Mouse (Mus musculus): ENCODE data around the gene Ptgds. TPM values are rescaled to one million over a fixed set of nuclear protein-coding genes. Genes with fewer than 3 reads are reported as not detected.

Gene Ptgds
- polyA plus RNA-seq, 1 experiment from 2014 or later: 0.31 TPM

GRCm38 (mm10) chr2:25456205-25456953 lies 13.5 kb downstream of the Ptgds start, which contains the start of gene Clic3:
Clic3 (plus strand) TSS chr2:25456838.
- H3K9me3 ChIP-seq: no peaks in the 10 kb centered on the region
- H3K27ac ChIP-seq: no peak within 1 kb of the TSS
- DNase-seq (ENCODE audit: extremely low spot score, low spot score): no peak
- 74% methylated on average over 14 of the region's 14 CpGs for WGBS
- H3K4me3 ChIP-seq: no peak within 1 kb of the TSS
- H3K36me3 ChIP-seq (replicated peaks): peaks cover 6% of the 10 kb centered on the region
- no peaks in the 10 kb centered on the region for H3K27me3 ChIP-seq (ENCODE audit: poor library complexity, severe bottlenecking)
- H3K4me1 ChIP-seq: peaks cover 24% of the 10 kb centered on the region

- H3K4me1 ChIP-seq: no peaks in the 10 kb centered on the region
- H3K4me3 ChIP-seq: no peak overlapping the region
- H3K27ac ChIP-seq: no peak overlapping the region
- no peaks in the 10 kb centered on the region for H3K9me3 ChIP-seq
- no peak for DNase-seq (ENCODE audit: extremely low spot score, low spot score)
- 60% methylated on average over 1 of the region's 1 CpGs for WGBS
- H3K27me3 ChIP-seq (ENCODE audit: poor library complexity, severe bottlenecking): no peaks in the 10 kb centered on the region
- H3K36me3 ChIP-seq (replicated peaks): peaks cover 3% of the 10 kb centered on the region; the same call in 1 of the 2 replicates
These were observed 16.9 kb downstream of the Ptgds start for GRCm38 (mm10) chr2:25452951-25453350.

DNA sequence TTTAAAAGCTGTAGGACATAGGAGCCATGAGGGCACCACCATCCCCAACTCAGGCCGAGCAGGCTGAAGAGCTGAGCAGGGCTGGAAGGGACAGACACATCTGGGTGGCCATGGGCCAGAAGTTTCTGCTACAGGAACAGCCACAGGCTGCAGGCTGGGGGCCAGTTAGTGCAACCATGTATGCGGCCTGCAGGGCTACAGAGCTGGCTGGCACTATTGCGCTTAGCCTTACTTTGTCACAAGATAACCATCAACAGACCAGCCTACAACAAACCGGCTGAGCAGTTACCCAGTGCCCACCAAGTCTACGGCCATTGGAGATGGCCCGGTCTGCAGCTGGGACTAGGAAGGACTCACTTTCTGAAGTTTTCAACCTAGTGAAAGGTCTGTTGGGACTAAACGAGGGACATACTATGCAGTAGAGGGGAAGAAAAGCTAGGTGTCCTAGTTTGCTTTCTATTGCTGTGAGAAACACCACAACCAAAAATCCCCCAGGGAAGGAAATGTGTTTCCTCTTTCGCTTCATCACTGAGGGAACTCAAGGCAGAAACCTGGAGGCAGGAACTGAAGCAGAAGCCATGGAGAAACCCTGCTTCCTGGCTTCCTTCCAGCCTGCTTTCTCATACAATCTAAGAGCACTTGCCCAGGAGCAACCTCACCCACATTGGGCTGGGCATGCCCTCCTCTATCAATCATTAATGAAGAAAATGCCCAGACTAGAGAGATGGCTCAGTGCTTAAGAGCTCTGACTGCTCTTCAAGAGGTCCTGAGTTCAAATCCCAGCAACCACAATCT lies 18.8 kb downstream of the Ptgds start:
- no peak for DNase-seq (ENCODE audit: extremely low spot score, low spot score)
- H3K9me3 ChIP-seq: no peaks in the 10 kb centered on the region
- WGBS: 84% methylated on average over 8 of the region's 8 CpGs
- no peak overlapping the region for H3K27ac ChIP-seq
- no peak overlapping the region for H3K4me3 ChIP-seq
- no peaks in the 10 kb centered on the region for H3K27me3 ChIP-seq (ENCODE audit: poor library complexity, severe bottlenecking)
- peaks cover 22% of the 10 kb centered on the region for H3K36me3 ChIP-seq (replicated peaks)
- H3K4me1 ChIP-seq: no peaks in the 10 kb centered on the region

GRCm38 (mm10) chr2:25442682-25443081 lies 27.2 kb downstream of the Ptgds start:
- Histone ChIP-seq H3K4me1 (no peaks in the 10 kb centered on the region), H3K9me3 (no peaks in the 10 kb centered on the region), H3K27me3 (ENCODE audit: poor library complexity, severe bottlenecking) (no peaks in the 10 kb centered on the region), H3K36me3 (replicated peaks) (peaks cover 96% of the 10 kb centered on the region), H3K4me3 (no peak overlapping the region), H3K27ac (no peak overlapping the region)
- WGBS: 91% methylated on average over 14 of the region's 14 CpGs
- DNase-seq (ENCODE audit: extremely low spot score, low spot score): no peak

- no peak overlapping the region for H3K4me3 ChIP-seq
- 87% methylated on average over 20 of the region's 20 CpGs for WGBS
- H3K36me3 ChIP-seq (replicated peaks): peaks cover 95% of the 10 kb centered on the region
- DNase-seq (ENCODE audit: extremely low spot score, low spot score): no peak
- no peak overlapping the region for H3K27ac ChIP-seq
- no peaks in the 10 kb centered on the region for H3K9me3 ChIP-seq
- no peaks in the 10 kb centered on the region for H3K27me3 ChIP-seq (ENCODE audit: poor library complexity, severe bottlenecking)
- no peaks in the 10 kb centered on the region for H3K4me1 ChIP-seq
These were observed 28.8 kb downstream of the Ptgds start for GRCm38 (mm10) chr2:25441067-25441466.

GRCm38 (mm10) chr2:25436286-25436820 lies 33.5 kb downstream of the Ptgds start:
- no peak overlapping the region for H3K4me3 ChIP-seq
- peaks cover 63% of the 10 kb centered on the region for H3K36me3 ChIP-seq (replicated peaks)
- WGBS: 93% methylated on average over 10 of the region's 10 CpGs
- H3K9me3 ChIP-seq: no peaks in the 10 kb centered on the region
- DNase-seq (ENCODE audit: extremely low spot score, low spot score): no peak
- H3K4me1 ChIP-seq: peaks cover 9% of the 10 kb centered on the region
- no peaks in the 10 kb centered on the region for H3K27me3 ChIP-seq (ENCODE audit: poor library complexity, severe bottlenecking)
- H3K27ac ChIP-seq: no peak overlapping the region

DNA sequence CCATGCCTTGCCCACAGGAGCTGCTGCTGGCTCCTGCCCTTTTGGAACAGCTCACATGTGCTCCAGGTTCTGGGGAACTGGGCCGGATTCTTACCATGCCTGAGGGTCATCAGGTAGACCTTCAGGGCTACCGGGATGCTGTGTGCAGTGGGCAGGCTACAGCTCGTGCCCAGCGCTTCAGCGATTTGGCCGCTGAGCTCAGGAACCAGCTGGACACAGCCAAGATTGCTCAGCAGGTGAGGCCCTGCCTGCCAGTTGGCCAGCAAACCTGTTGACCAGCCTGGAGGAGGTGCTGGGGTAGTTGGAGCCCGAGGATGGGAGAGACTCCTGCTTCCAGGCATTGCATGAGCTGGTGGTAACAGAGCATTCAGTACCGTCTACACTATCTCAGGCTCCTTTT lies 35.6 kb downstream of the Ptgds start:
- peaks cover 19% of the 10 kb centered on the region for H3K27me3 ChIP-seq (ENCODE audit: poor library complexity, severe bottlenecking)
- no peak overlapping the region for H3K27ac ChIP-seq
- peaks cover 46% of the 10 kb centered on the region for H3K36me3 ChIP-seq (replicated peaks)
- no peaks in the 10 kb centered on the region for H3K9me3 ChIP-seq
- WGBS: 90% methylated on average over 8 of the region's 8 CpGs
- no peak for DNase-seq (ENCODE audit: extremely low spot score, low spot score)
- no peak overlapping the region for H3K4me3 ChIP-seq
- peaks cover 29% of the 10 kb centered on the region for H3K4me1 ChIP-seq

DNA sequence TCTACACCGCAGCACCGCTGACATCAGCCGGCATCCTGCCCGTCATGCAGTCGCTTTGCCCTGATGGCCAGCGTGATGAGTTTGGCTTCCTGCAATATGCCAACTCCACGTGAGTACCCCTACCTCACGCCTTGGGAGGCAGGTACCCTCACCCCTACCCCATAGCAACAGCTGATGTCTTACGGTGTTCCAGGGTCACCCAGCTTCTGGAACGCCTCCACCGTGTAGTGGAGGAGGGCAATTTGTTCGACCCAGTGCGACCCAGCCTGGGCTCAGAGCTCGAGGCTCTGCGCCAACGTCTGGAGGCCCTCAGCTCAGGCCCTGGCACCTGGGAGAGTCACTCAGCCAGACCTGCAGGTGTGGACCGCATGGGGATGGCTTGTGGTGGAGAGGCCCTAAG lies 36.7 kb downstream of the Ptgds start:
- peaks cover 38% of the 10 kb centered on the region for H3K4me1 ChIP-seq
- H3K27ac ChIP-seq: no peak overlapping the region
- WGBS: 94% methylated on average over 17 of the region's 17 CpGs
- DNase-seq (ENCODE audit: extremely low spot score, low spot score): no peak
- no peak overlapping the region for H3K4me3 ChIP-seq
- H3K9me3 ChIP-seq: no peaks in the 10 kb centered on the region
- H3K27me3 ChIP-seq (ENCODE audit: poor library complexity, severe bottlenecking): peaks cover 24% of the 10 kb centered on the region
- H3K36me3 ChIP-seq (replicated peaks): peaks cover 34% of the 10 kb centered on the region

- DNase-seq (ENCODE audit: extremely low spot score, low spot score): no peak
- H3K4me1 ChIP-seq: peaks cover 41% of the 10 kb centered on the region
- no peak overlapping the region for H3K4me3 ChIP-seq
- peaks cover 24% of the 10 kb centered on the region for H3K27me3 ChIP-seq (ENCODE audit: poor library complexity, severe bottlenecking)
- H3K9me3 ChIP-seq: no peaks in the 10 kb centered on the region
- H3K36me3 ChIP-seq (replicated peaks): peaks cover 28% of the 10 kb centered on the region
- 84% methylated on average over 11 of the region's 11 CpGs for WGBS
- no peak overlapping the region for H3K27ac ChIP-seq
These were observed 37.3 kb downstream of the Ptgds start for GRCm38 (mm10) chr2:25432326-25433098.

DNA sequence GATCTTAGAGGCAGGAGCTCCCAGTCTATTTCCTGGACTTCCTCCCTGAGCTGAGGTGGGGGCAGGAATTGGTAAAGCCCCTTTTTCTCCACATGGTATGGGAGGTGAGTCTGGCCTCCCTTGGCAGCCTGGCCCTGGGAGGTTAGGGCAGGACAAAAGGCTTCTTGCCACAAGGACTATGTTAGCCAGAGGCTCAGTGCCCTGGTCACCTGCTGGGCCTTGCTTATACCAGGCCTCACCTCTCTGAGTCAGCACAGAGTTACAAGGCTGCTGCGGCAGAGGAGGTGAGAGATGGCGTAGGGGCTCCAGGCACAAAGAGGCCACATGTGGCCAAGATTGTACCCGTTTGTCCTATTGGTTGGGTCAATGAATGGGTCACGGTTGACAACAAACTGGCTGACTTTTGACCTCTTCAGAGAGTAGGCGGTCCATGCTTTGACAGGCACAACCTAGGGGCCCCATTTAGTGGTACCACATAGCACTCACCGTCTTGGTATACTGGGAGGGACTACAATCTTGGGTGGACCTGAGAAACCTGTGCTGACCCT lies 38.5 kb downstream of the Ptgds start:
- no peak for DNase-seq (ENCODE audit: extremely low spot score, low spot score)
- Histone ChIP-seq H3K9me3 (no peaks in the 10 kb centered on the region), H3K27ac (no peak overlapping the region), H3K36me3 (replicated peaks) (peaks cover 17% of the 10 kb centered on the region), H3K4me3 (no peak overlapping the region), H3K27me3 (ENCODE audit: poor library complexity, severe bottlenecking) (peaks cover 27% of the 10 kb centered on the region), H3K4me1 (peaks cover 41% of the 10 kb centered on the region)
- WGBS: 60% methylated on average over 6 of the region's 6 CpGs

DNA sequence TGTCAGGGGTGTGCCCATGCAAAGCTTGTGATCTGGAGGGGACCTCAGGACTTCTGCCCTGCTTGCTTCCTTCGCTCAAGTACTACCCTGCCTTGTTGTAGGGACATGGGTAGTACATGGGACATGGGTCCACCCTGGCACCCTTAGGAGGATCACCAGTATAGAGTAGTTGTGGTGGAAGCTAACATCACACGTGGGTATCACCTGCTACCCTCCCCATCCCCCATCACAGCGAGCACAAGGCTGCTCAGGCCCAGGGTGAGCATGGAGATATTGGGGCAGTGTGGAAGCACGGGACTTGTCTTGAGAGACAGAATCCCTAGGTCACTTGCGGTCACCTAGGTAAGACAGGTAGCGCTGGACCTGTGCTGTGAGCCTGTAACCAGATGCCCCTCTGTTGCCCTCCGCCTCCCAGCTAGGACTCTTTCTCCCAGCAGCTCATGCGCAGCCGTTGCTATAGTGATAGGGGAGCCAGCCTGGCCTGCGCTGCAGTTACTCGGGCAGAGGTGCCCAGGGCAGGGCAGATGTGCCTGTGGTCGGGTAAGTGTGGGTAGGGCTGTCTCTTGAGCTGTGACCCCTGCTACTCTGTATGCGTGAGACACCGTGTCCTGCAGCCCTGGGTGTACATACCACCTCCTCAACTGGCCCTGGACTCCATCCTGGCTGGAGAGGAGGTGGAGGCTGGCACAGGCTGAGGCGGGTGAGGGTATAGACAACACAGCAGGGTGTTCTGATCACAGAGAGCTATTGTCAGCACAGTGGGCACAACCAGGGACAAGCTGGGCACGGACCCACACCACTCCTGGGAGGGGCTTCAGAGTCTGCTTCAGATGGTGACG lies 39.2 kb downstream of the Ptgds start:
- no peak for DNase-seq (ENCODE audit: extremely low spot score, low spot score)
- Histone ChIP-seq H3K27me3 (ENCODE audit: poor library complexity, severe bottlenecking) (peaks cover 35% of the 10 kb centered on the region), H3K36me3 (replicated peaks) (peaks cover 10% of the 10 kb centered on the region; the same call in 1 of the 2 replicates), H3K27ac (no peak overlapping the region), H3K4me3 (no peak overlapping the region), H3K9me3 (no peaks in the 10 kb centered on the region), H3K4me1 (peaks cover 43% of the 10 kb centered on the region)
- WGBS: 69% methylated on average over 17 of the region's 17 CpGs
